11 mouse cellular contexts compared by ENCODE assay signal in the genomic region with DNA sequence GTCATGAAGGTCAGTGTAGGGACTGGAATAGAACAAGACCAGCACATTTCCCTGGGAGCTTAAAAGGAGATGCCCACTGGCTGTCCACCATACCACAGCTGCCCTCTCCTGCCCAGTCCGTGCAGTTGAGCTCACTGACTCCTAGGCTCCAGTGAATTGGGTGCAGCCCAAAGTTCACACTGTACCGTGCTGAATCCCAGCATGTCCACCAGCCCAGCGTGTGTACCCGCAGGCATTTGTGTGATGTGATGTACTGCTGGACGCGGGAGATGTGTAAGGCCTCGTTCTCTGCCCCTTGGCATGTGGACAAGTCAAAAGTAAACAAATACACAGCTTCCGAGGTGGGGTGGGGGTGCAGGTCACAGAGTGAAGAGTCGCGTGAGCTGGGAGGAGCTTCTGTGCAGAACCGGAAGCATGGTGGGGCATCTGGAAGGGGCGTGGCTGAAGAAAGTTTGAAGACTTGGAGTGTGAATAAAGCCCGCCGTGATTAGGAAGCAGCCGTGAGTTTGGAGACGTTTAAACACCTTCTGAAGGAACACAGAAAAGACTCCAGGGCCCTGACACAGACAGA.
DNase-seq lines count a peak whose midpoint lies in the region; ATAC-seq and TF ChIP-seq lines count a peak whose summit lies in the region.
"Had no signal": no experiment of that assay in that cellular context is flagged by ENCODE, and none has a peak within 500 bp of the region (broad histone marks: within the 10 kb centered on the region; RNA-seq: fewer than 3 reads in every experiment).

No protein-coding gene starts in this region.

- no peak overlapping the region for H3K4me3 ChIP-seq in liver, postnatal 0 days (ENCODE audit: low read depth, low read length)
- H3K4me3 ChIP-seq in liver, embryonic 11.5 days (ENCODE audit: low read depth, low read length): no peak overlapping the region
- no peak overlapping the region for H3K4me3 ChIP-seq in neural tube, embryonic 15.5 days (replicated peaks)
- H3K4me3 ChIP-seq: intestine, embryonic 15.5 days had no signal

- intact Hi-C loops in gastrocnemius, postnatal 14 days (cut with DNase I; ENCODE audit: low total_unique reads): no loop called here

- 67% methylated on average over 16 of the region's 16 CpGs for WGBS in liver, postnatal 0 days (ENCODE audit: insufficient replicate concordance)
- 73% methylated on average over 16 of the region's 16 CpGs for WGBS in liver, embryonic 11.5 days
- 69% methylated on average over 16 of the region's 16 CpGs for WGBS in neural tube, embryonic 15.5 days

- H3K9ac ChIP-seq in liver, postnatal 0 days (replicated peaks): no peak overlapping the region
- H3K9ac ChIP-seq in liver, embryonic 11.5 days (ENCODE audit: low read depth, low read length): no peak overlapping the region
- H3K9ac ChIP-seq in neural tube, embryonic 15.5 days (replicated peaks): no peak overlapping the region
- H3K9ac ChIP-seq: intestine, embryonic 15.5 days had no signal

- no peak for TF ChIP-seq CTCF in liver, postnatal 0 days (IDR thresholded peaks at IDR 0.05; ENCODE audit: low read depth)

- peak; percentile 43; the same call in 1 of the 2 replicates for ATAC-seq in liver, postnatal 0 days
- no peak for ATAC-seq in liver, embryonic 11.5 days (replicated peaks; ENCODE audit: low FRiP score)
- no peak for ATAC-seq in neural tube, embryonic 15.5 days (ENCODE audit: low FRiP score)
- ATAC-seq: intestine, embryonic 15.5 days had no signal

- TF ChIP-seq EP300 in liver, postnatal 0 days (IDR thresholded peaks at IDR 0.05; ENCODE audit: low read depth): no peak

- H3K4me1 ChIP-seq in liver, postnatal 0 days (ENCODE audit: insufficient read depth): no peaks in the 10 kb centered on the region
- H3K4me1 ChIP-seq in liver, embryonic 11.5 days (replicated peaks; ENCODE audit: control insufficient read depth, insufficient read depth, low read length): no peaks in the 10 kb centered on the region
- peaks cover 25% of the 10 kb centered on the region for H3K4me1 ChIP-seq in neural tube, embryonic 15.5 days
- H3K4me1 ChIP-seq: intestine, embryonic 15.5 days had no signal

- no peaks in the 10 kb centered on the region for H3K9me3 ChIP-seq in liver, postnatal 0 days (ENCODE audit: low read length)
- H3K9me3 ChIP-seq in liver, embryonic 11.5 days (ENCODE audit: control insufficient read depth, low read length): no peaks in the 10 kb centered on the region
- no peaks in the 10 kb centered on the region for H3K9me3 ChIP-seq in neural tube, embryonic 15.5 days (replicated peaks)
- H3K9me3 ChIP-seq: intestine, embryonic 15.5 days had no signal

- no peak overlapping the region for H3K27ac ChIP-seq in liver, postnatal 0 days (ENCODE audit: low read depth)
- no peak overlapping the region for H3K27ac ChIP-seq in liver, embryonic 11.5 days (ENCODE audit: low read depth, low read length)
- peak overlapping the region; percentile 51; the same call in 1 of the 2 replicates for H3K27ac ChIP-seq in neural tube, embryonic 15.5 days (replicated peaks)
- H3K27ac ChIP-seq: intestine, embryonic 15.5 days had no signal

- 0 out of 2 replicates have a peak, but pooled peaks cover 2% of the 10 kb centered on the region for H3K27me3 ChIP-seq in liver, postnatal 0 days (ENCODE audit: insufficient read depth, low read length)
- H3K27me3 ChIP-seq in liver, embryonic 11.5 days (replicated peaks; ENCODE audit: control insufficient read depth, insufficient read depth, low read length): no peaks in the 10 kb centered on the region
- H3K27me3 ChIP-seq in neural tube, embryonic 15.5 days (replicated peaks): no peaks in the 10 kb centered on the region
- H3K27me3 ChIP-seq: intestine, embryonic 15.5 days had no signal

- peak; percentile 21 for DNase-seq in gastrocnemius, adult 18-20 months (ENCODE audit: low spot score)
- DNase-seq in gastrocnemius, postnatal 14 days: no peak
- DNase-seq in liver, postnatal 0 days: no peak
- DNase-seq in liver, embryonic 11.5 days (ENCODE audit: low spot score): no peak
- DNase-seq in lung, adult 18-20 months: peak; percentile 17 to 45
- DNase-seq in cerebellum, adult 11 months: no peak
- no peak for DNase-seq in kidney, adult 8-10 months
- DNase-seq: adrenal gland, adult 2 months; B cell, adult 2 months had no signal

- H3K4me2 ChIP-seq in liver, postnatal 0 days (ENCODE audit: low read depth, low read length): no peak overlapping the region
- H3K4me2 ChIP-seq in liver, embryonic 11.5 days: no peak overlapping the region
- H3K4me2 ChIP-seq in neural tube, embryonic 15.5 days: no peak overlapping the region
- H3K4me2 ChIP-seq: intestine, embryonic 15.5 days had no signal

- H3K36me3 ChIP-seq in liver, postnatal 0 days (replicated peaks; ENCODE audit: insufficient read depth, low read length): no peaks in the 10 kb centered on the region
- no peaks in the 10 kb centered on the region for H3K36me3 ChIP-seq in liver, embryonic 11.5 days (ENCODE audit: control insufficient read depth, insufficient read depth, low read length)
- no peaks in the 10 kb centered on the region for H3K36me3 ChIP-seq in neural tube, embryonic 15.5 days
- H3K36me3 ChIP-seq: intestine, embryonic 15.5 days had no signal

Comparison
In these comparisons a context has a peak if more than half of its experiments do, and no peak if none do; other contexts are left out.
1. DNase-seq: peak in gastrocnemius, adult 18-20 months (single experiment) and lung, adult 18-20 months (2 of 2); none in gastrocnemius, postnatal 14 days (single experiment), liver, postnatal 0 days (single experiment), liver, embryonic 11.5 days (single experiment), cerebellum, adult 11 months (single experiment) and kidney, adult 8-10 months (0 of 2).